Mouse (Mus musculus) hindbrain, embryonic 15.5 days (tissue): Measurements from ENCODE around the gene Iffo2. TPM values are rescaled to one million over a fixed set of nuclear protein-coding genes. Genes with fewer than 3 reads are reported as not detected.
A peak's percentile ranks its signal among the peaks of the same experiment; 100 is the strongest.

ENCODE experiments used
- ATAC-seq: fragments of 200-750 bp; cut with Nextera tagmentation; 2 replicates; pipeline ENCODE4 v1.8.0; 2017; ENCODE audit warnings: low read depth, moderate number of reproducible peaks, moderate TSS enrichment; ENCODE audit not compliant: low FRiP score
- H3K27ac ChIP-seq: fragments of 300-500 bp; sonication (generic); replicated peaks from 2 replicates; pipeline ENCODE4 v1.5.1; 2015; ENCODE audit warnings: mild to moderate bottlenecking, inconsistent platforms
- H3K27me3 ChIP-seq: fragments of 300-500 bp; sonication (generic); 2 replicates; pipeline ENCODE4 v1.6.1; 2015; ENCODE audit warnings: control low read depth, inconsistent platforms
- H3K36me3 ChIP-seq: fragments of 300-500 bp; sonication (generic); 2 replicates; pipeline ENCODE4 v1.6.1; 2015; ENCODE audit warnings: control low read depth, inconsistent platforms
- H3K4me1 ChIP-seq: fragments of 300-500 bp; sonication (generic); replicated peaks from 2 replicates; pipeline ENCODE4 v1.6.1; 2015; ENCODE audit warnings: control low read depth, inconsistent platforms
- H3K4me2 ChIP-seq: fragments of 300-500 bp; sonication (generic); 2 replicates; pipeline ENCODE4 v1.6.1; 2015; ENCODE audit warnings: moderate library complexity, mild to moderate bottlenecking, inconsistent platforms
- H3K4me3 ChIP-seq: fragments of 300-500 bp; sonication (generic); 2 replicates; pipeline ENCODE4 v1.5.1; 2015; ENCODE audit warnings: mild to moderate bottlenecking, inconsistent platforms
- H3K9ac ChIP-seq: fragments of 300-500 bp; sonication (generic); 2 replicates; pipeline ENCODE4 v1.6.1; 2015; ENCODE audit warnings: inconsistent platforms
- H3K9me3 ChIP-seq: fragments of 300-500 bp; sonication (generic); 2 replicates; pipeline ENCODE4 v1.6.1; 2016; ENCODE audit warnings: control low read depth, inconsistent platforms
- WGBS: fragments of 180-500 bp; shearing (Covaris S2); methylation state at CpG from one replicate; pipeline ENCODE4 v1.1.7; 2015; 5-methylcytosine and 5-hydroxymethylcytosine counted together
- polyA plus RNA-seq: library from polyadenylated mRNA; unstranded; fragments of >200 nt; fragmentation: Nextera tagmentation; extraction: Ambion mirVana; gene quantifications from 2 replicates; pipeline ENCODE4 v1.2.1, GENCODE M21; 2015

The Iffo2 gene
- polyA plus RNA-seq, 1 experiment from 2014 or later = 4.3 TPM

- H3K4me2 ChIP-seq = peak within 1 kb of the TSS; percentile 89
- no peaks in the 10 kb centered on the region for H3K27me3 ChIP-seq
- H3K9ac ChIP-seq = peak within 1 kb of the TSS; percentile 73
Observed at GRCm38 (mm10) chr4:139622373-139623282, 92.3 kb downstream of the Iffo2 start, which contains the start of gene Aldh4a1. Gene Aldh4a1 (plus strand): TSS chr4:139622866.

GRCm38 (mm10) chr4:139623434-139624115, 93.2 kb downstream of the Iffo2 start:
- H3K4me1 ChIP-seq = peaks cover 28% of the 10 kb centered on the region
- no peak for ATAC-seq
- H3K9ac ChIP-seq = peak overlapping the region; percentile 73
- H3K36me3 ChIP-seq = no peaks in the 10 kb centered on the region
- peak overlapping the region; percentile 96 for H3K27ac ChIP-seq
- H3K4me3 ChIP-seq = peak overlapping the region; percentile 83
- no peaks in the 10 kb centered on the region for H3K9me3 ChIP-seq
- H3K4me2 ChIP-seq = peak overlapping the region; percentile 89
- 20% methylated on average over 21 of the region's 21 CpGs for WGBS
- no peaks in the 10 kb centered on the region for H3K27me3 ChIP-seq

More at GRCm38 (mm10) chr4:139622373-139623282, 92.3 kb downstream of the Iffo2 start, which contains the start of gene Aldh4a1:
- no peaks in the 10 kb centered on the region for H3K9me3 ChIP-seq
- H3K27ac ChIP-seq = peak within 1 kb of the TSS; percentile 96
- peaks cover 3% of the 10 kb centered on the region; the same call in 1 of the 2 replicates for H3K36me3 ChIP-seq
- peak within 1 kb of the TSS; percentile 83 for H3K4me3 ChIP-seq
- H3K4me1 ChIP-seq = peaks cover 28% of the 10 kb centered on the region
- under 1% methylated on average over 31 of the region's 38 CpGs for WGBS
- peak; percentile 99 for ATAC-seq

- peak overlapping the region; percentile 73 for H3K9ac ChIP-seq
- 56% methylated on average over 5 of the region's 5 CpGs for WGBS
Observed at GRCm38 (mm10) chr4:139624116-139624489, 93.8 kb downstream of the Iffo2 start.

GRCm38 (mm10) chr4:139624706-139625105, 94.4 kb downstream of the Iffo2 start:
- no peak overlapping the region for H3K27ac ChIP-seq
- peak overlapping the region; percentile 89 for H3K4me2 ChIP-seq
- H3K9me3 ChIP-seq = no peaks in the 10 kb centered on the region
- no peak for ATAC-seq
- WGBS = 73% methylated on average over 10 of the region's 10 CpGs
- H3K4me1 ChIP-seq = peaks cover 28% of the 10 kb centered on the region
- H3K9ac ChIP-seq = peak overlapping the region; percentile 17; the same call in 1 of the 2 replicates
- H3K27me3 ChIP-seq = no peaks in the 10 kb centered on the region
- H3K36me3 ChIP-seq = no peaks in the 10 kb centered on the region
- H3K4me3 ChIP-seq = no peak overlapping the region

More at GRCm38 (mm10) chr4:139624116-139624489, 93.8 kb downstream of the Iffo2 start:
- Histone ChIP-seq H3K9me3 (no peaks in the 10 kb centered on the region), H3K27me3 (no peaks in the 10 kb centered on the region), H3K27ac (no peak overlapping the region), H3K4me1 (peaks cover 28% of the 10 kb centered on the region), H3K4me3 (peak overlapping the region; percentile 83), H3K36me3 (no peaks in the 10 kb centered on the region), H3K4me2 (peak overlapping the region; percentile 89)
- no peak for ATAC-seq

GRCm38 (mm10) chr4:139627361-139627760, 97.0 kb downstream of the Iffo2 start:
- H3K4me1 ChIP-seq = peaks cover 25% of the 10 kb centered on the region
- no peak overlapping the region for H3K4me3 ChIP-seq
- ATAC-seq = no peak
- no peak overlapping the region for H3K9ac ChIP-seq
- no peaks in the 10 kb centered on the region for H3K9me3 ChIP-seq
- no peak overlapping the region for H3K4me2 ChIP-seq
- no peaks in the 10 kb centered on the region for H3K36me3 ChIP-seq
- 97% methylated on average over 11 of the region's 11 CpGs for WGBS
- H3K27ac ChIP-seq = no peak overlapping the region
- no peaks in the 10 kb centered on the region for H3K27me3 ChIP-seq

GRCm38 (mm10) chr4:139630171-139630570, 99.8 kb downstream of the Iffo2 start:
- no peak for ATAC-seq
- Histone ChIP-seq H3K36me3 (no peaks in the 10 kb centered on the region), H3K9me3 (no peaks in the 10 kb centered on the region), H3K4me1 (peaks cover 6% of the 10 kb centered on the region; the same call in 1 of the 2 replicates), H3K27ac (no peak overlapping the region), H3K4me2 (no peak overlapping the region), H3K9ac (no peak overlapping the region), H3K27me3 (no peaks in the 10 kb centered on the region), H3K4me3 (no peak overlapping the region)
- 79% methylated on average over 10 of the region's 10 CpGs for WGBS

GRCm38 (mm10) chr4:139631141-139631540, 100.8 kb downstream of the Iffo2 start:
- Histone ChIP-seq H3K9ac (no peak overlapping the region), H3K4me2 (no peak overlapping the region), H3K27ac (no peak overlapping the region), H3K27me3 (no peaks in the 10 kb centered on the region), H3K4me3 (no peak overlapping the region), H3K4me1 (peaks cover 6% of the 10 kb centered on the region; the same call in 1 of the 2 replicates), H3K9me3 (no peaks in the 10 kb centered on the region), H3K36me3 (no peaks in the 10 kb centered on the region)
- WGBS = 78% methylated on average over 5 of the region's 5 CpGs
- no peak for ATAC-seq

GRCm38 (mm10) chr4:139631569-139632253, 101.4 kb downstream of the Iffo2 start:
- H3K36me3 ChIP-seq = no peaks in the 10 kb centered on the region
- H3K9ac ChIP-seq = no peak overlapping the region
- H3K27me3 ChIP-seq = no peaks in the 10 kb centered on the region
- no peak for ATAC-seq
- H3K27ac ChIP-seq = 0 out of 2 replicates have a peak overlapping the region, but pooled peaks have one; percentile 26
- H3K4me3 ChIP-seq = no peak overlapping the region
- no peak overlapping the region for H3K4me2 ChIP-seq
- no peaks in the 10 kb centered on the region for H3K9me3 ChIP-seq
- peaks cover 6% of the 10 kb centered on the region; the same call in 1 of the 2 replicates for H3K4me1 ChIP-seq
- 79% methylated on average over 7 of the region's 7 CpGs for WGBS

GRCm38 (mm10) chr4:139632254-139632580, 101.9 kb downstream of the Iffo2 start:
- no peaks in the 10 kb centered on the region for H3K27me3 ChIP-seq
- H3K9me3 ChIP-seq = no peaks in the 10 kb centered on the region
- no peaks in the 10 kb centered on the region for H3K36me3 ChIP-seq
- H3K4me1 ChIP-seq = peaks cover 6% of the 10 kb centered on the region; the same call in 1 of the 2 replicates
- no peak for ATAC-seq
- WGBS = 89% methylated on average over 10 of the region's 10 CpGs
- no peak overlapping the region for H3K27ac ChIP-seq
- no peak overlapping the region for H3K4me3 ChIP-seq
- H3K4me2 ChIP-seq = no peak overlapping the region
- no peak overlapping the region for H3K9ac ChIP-seq

GRCm38 (mm10) chr4:139636373-139636772, 106.0 kb downstream of the Iffo2 start:
- H3K27ac ChIP-seq = no peak overlapping the region
- H3K9ac ChIP-seq = no peak overlapping the region

GRCm38 (mm10) chr4:139637847-139638246, 107.5 kb downstream of the Iffo2 start:
- WGBS = 92% methylated on average over 9 of the region's 9 CpGs

More at GRCm38 (mm10) chr4:139636373-139636772, 106.0 kb downstream of the Iffo2 start:
- no peak overlapping the region for H3K4me3 ChIP-seq
- H3K36me3 ChIP-seq = no peaks in the 10 kb centered on the region
- peaks cover 18% of the 10 kb centered on the region for H3K4me1 ChIP-seq
- H3K4me2 ChIP-seq = no peak overlapping the region
- WGBS = 26% methylated on average over 7 of the region's 7 CpGs
- H3K9me3 ChIP-seq = no peaks in the 10 kb centered on the region
- 0 out of 2 replicates have a peak, but pooled peaks cover 3% of the 10 kb centered on the region for H3K27me3 ChIP-seq
- no peak for ATAC-seq

More at GRCm38 (mm10) chr4:139637847-139638246, 107.5 kb downstream of the Iffo2 start:
- no peak for ATAC-seq
- Histone ChIP-seq H3K9ac (no peak overlapping the region), H3K4me3 (no peak overlapping the region), H3K9me3 (no peaks in the 10 kb centered on the region), H3K27ac (no peak overlapping the region), H3K36me3 (peaks cover 2% of the 10 kb centered on the region; the same call in 1 of the 2 replicates), H3K4me1 (peaks cover 29% of the 10 kb centered on the region), H3K27me3 (peaks cover 12% of the 10 kb centered on the region), H3K4me2 (no peak overlapping the region)
